Mouse (Mus musculus): ENCODE results near the gene Msi1. TPM values are rescaled to one million over a fixed set of nuclear protein-coding genes. Genes with fewer than 3 reads are reported as not detected.

Gene Msi1
- polyA plus RNA-seq, 1 experiment from 2014 or later = 16.0 TPM

DNA sequence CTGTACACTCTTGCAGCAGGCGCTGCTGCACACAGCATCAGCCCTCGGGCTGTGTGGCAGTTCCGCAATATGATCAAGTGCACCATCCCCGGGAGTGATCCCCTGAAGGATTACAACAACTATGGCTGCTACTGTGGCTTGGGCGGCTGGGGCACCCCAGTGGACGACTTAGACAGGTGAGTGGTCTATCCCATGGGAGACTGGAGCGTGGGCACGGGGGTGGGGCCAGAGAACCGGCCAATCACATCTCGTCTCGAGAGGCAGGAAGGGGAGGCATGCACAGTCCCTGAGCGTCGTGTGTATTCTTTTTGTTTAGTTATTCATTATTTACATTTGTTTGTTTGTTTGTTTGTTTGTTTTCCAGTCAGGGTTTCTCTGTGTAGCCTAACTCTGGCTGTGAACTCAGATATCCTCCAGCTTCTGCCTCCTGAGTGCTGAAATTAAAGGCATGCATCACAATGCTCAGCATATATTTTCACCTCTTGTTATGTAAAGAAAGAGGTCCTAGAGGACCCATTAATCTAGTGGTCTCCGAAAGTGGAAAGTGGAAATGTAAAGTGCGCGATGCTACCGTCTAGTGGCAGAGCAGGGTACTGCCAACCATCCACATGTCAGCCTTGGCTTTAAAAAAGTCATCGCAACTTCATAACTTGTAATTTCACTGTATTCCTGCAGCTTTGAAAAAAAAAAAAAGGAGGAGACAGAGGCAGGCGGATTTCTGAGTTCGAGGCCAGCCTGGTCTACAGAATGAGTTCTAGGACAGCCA lies 41.5 kb downstream of the Msi1 start:
- H3K4me3 ChIP-seq (ENCODE audit: low read depth, low read length) = no peak overlapping the region
- no peak; the same call in 1 of the 2 replicates for ATAC-seq (ENCODE audit: low read depth)
- no peak overlapping the region for H3K27ac ChIP-seq (replicated peaks; ENCODE audit: low read depth, low read length)
- H3K4me2 ChIP-seq (ENCODE audit: low read depth, low read length) = 0 out of 2 replicates have a peak overlapping the region, but pooled peaks have one; percentile 20
- peak; percentile 40 for DNase-seq (ENCODE audit: low spot score)
- peaks cover 5% of the 10 kb centered on the region for H3K4me1 ChIP-seq (ENCODE audit: control insufficient read depth, insufficient read depth, low read length)
- no peaks in the 10 kb centered on the region for H3K9me3 ChIP-seq (ENCODE audit: control insufficient read depth, low read length)
- H3K36me3 ChIP-seq (ENCODE audit: control insufficient read depth, insufficient read depth, low read length) = no peaks in the 10 kb centered on the region
- 33% methylated on average over 20 of the region's 20 CpGs for WGBS
- H3K9ac ChIP-seq (ENCODE audit: low read depth, low read length) = no peak overlapping the region
- no peaks in the 10 kb centered on the region for H3K27me3 ChIP-seq (replicated peaks; ENCODE audit: control insufficient read depth, insufficient read depth, low read length)

DNA sequence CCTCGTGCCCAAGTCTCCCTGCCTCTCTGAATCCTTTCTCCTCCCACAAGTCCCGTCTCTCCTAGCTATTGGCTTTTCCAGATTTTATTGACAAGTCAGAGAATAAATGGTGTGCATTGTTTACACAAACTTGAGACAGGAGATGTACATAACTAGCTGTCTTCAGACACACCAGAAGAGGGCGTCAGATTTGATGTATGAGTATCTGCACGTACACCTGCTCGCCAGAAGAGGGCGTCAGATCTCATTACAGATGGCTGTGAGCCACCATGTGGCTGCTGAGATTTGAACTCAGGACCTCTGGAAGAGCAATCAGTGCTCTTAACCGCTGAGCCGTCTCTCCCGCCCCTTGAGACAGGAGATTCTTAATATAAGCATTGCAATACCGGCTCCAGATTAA lies 43.8 kb downstream of the Msi1 start:
- no peak for ATAC-seq (ENCODE audit: low read depth)
- peaks cover 9% of the 10 kb centered on the region; the same call in 1 of the 2 replicates for H3K36me3 ChIP-seq (ENCODE audit: control insufficient read depth, insufficient read depth, low read length)
- H3K27me3 ChIP-seq (replicated peaks; ENCODE audit: control insufficient read depth, insufficient read depth, low read length) = no peaks in the 10 kb centered on the region
- H3K9ac ChIP-seq (ENCODE audit: low read depth, low read length) = no peak overlapping the region
- no peak overlapping the region for H3K4me2 ChIP-seq (ENCODE audit: low read depth, low read length)
- WGBS = 70% methylated on average over 10 of the region's 10 CpGs
- peaks cover 9% of the 10 kb centered on the region for H3K4me1 ChIP-seq (ENCODE audit: control insufficient read depth, insufficient read depth, low read length)
- DNase-seq (ENCODE audit: low spot score) = no peak
- H3K4me3 ChIP-seq (ENCODE audit: low read depth, low read length) = no peak overlapping the region
- H3K9me3 ChIP-seq (ENCODE audit: control insufficient read depth, low read length) = no peaks in the 10 kb centered on the region
- no peak overlapping the region for H3K27ac ChIP-seq (replicated peaks; ENCODE audit: low read depth, low read length)

DNA sequence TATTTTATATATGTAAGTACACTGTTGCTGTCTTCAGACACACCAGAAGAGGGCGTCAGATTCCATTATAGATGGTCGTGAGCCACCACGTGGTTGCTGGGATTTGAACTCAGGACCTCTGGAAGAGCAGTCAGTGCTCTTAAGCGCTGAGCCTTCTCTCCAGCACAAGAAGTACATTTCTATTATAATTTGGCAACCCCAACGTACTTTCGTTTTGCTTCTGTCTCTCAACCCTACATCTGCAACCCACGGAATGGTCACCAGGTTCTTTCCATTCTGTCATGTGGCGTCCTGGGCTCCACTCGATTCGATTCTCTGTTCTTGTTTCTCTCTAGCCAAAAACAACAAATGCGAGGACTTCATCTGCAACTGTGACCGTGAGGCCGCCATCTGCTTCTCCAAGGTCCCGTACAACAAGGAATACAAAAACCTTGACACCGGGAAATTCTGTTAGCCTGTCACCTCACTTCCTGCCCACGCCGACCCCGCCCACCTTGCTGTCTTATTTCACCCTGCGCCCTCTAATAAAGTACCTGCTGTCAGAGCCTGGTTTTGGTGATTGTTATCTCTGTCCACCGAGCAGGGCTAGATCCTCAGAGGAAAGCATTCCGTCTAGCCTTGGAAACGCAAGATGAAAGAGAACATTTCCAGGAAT lies 44.9 kb downstream of the Msi1 start:
- no peak for DNase-seq (ENCODE audit: low spot score)
- WGBS = 67% methylated on average over 22 of the region's 22 CpGs

DNA sequence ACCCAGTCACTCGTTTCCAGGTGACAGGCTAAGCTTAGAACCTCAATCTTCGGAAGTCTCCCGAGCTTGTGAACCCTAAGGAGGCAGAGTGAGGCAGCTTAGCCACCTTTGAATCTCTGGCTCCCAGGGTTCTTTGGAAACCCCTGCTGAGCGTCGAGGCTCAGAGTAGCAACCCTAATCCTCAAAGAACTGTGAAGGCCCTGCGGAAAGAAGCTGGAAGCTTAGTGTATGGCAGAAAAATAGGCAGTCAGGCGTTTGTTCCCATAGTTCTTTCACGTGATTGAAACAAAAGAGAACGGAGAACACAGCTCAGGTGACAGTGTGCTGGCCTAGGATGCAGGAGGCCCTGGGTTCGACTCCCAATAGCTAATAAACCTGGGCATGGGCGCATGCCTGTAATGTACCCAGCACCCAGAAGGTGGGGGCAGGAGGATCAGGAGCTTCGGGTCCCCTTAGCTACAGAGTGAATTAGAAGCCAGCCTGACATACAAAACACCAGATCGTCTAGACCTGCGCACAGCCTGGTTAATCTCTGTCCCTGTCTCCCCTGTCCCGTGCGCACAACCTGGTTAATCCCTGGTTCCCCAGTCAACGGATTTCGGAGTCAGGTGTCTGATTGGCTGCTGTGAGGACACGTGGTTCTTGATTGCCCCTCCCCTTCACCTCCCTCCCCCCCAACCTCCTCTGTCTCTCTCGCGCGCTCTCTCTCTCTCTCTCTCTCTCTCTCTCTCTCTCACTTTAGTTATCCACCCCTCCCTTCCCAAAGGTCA lies 46.1 kb downstream of the Msi1 start:
- H3K4me2 ChIP-seq (ENCODE audit: low read depth, low read length) = peak overlapping the region; percentile 52
- H3K4me3 ChIP-seq (ENCODE audit: low read depth, low read length) = peak overlapping the region; percentile 39
- H3K9me3 ChIP-seq (ENCODE audit: control insufficient read depth, low read length) = no peaks in the 10 kb centered on the region
- no peak overlapping the region for H3K27ac ChIP-seq (replicated peaks; ENCODE audit: low read depth, low read length)
- H3K9ac ChIP-seq (ENCODE audit: low read depth, low read length) = peak overlapping the region; percentile 54
- peaks cover 9% of the 10 kb centered on the region for H3K4me1 ChIP-seq (ENCODE audit: control insufficient read depth, insufficient read depth, low read length)
- DNase-seq (ENCODE audit: low spot score) (peak; percentile 91), ATAC-seq (ENCODE audit: low read depth) (peak; percentile 88)
- WGBS = 9% methylated on average over 22 of the region's 22 CpGs
- no peaks in the 10 kb centered on the region for H3K27me3 ChIP-seq (replicated peaks; ENCODE audit: control insufficient read depth, insufficient read depth, low read length)
- H3K36me3 ChIP-seq (ENCODE audit: control insufficient read depth, insufficient read depth, low read length) = peaks cover 13% of the 10 kb centered on the region

More for the DNA sequence above, 44.9 kb downstream of the Msi1 start:
- no peak overlapping the region for H3K4me3 ChIP-seq (ENCODE audit: low read depth, low read length)
- no peak overlapping the region for H3K4me2 ChIP-seq (ENCODE audit: low read depth, low read length)
- no peak overlapping the region for H3K27ac ChIP-seq (replicated peaks; ENCODE audit: low read depth, low read length)
- H3K4me1 ChIP-seq (ENCODE audit: control insufficient read depth, insufficient read depth, low read length) = peaks cover 9% of the 10 kb centered on the region
- ATAC-seq (ENCODE audit: low read depth) = no peak
- no peaks in the 10 kb centered on the region for H3K27me3 ChIP-seq (replicated peaks; ENCODE audit: control insufficient read depth, insufficient read depth, low read length)
- H3K9ac ChIP-seq (ENCODE audit: low read depth, low read length) = no peak overlapping the region
- H3K9me3 ChIP-seq (ENCODE audit: control insufficient read depth, low read length) = no peaks in the 10 kb centered on the region
- peaks cover 11% of the 10 kb centered on the region for H3K36me3 ChIP-seq (ENCODE audit: control insufficient read depth, insufficient read depth, low read length)

DNA sequence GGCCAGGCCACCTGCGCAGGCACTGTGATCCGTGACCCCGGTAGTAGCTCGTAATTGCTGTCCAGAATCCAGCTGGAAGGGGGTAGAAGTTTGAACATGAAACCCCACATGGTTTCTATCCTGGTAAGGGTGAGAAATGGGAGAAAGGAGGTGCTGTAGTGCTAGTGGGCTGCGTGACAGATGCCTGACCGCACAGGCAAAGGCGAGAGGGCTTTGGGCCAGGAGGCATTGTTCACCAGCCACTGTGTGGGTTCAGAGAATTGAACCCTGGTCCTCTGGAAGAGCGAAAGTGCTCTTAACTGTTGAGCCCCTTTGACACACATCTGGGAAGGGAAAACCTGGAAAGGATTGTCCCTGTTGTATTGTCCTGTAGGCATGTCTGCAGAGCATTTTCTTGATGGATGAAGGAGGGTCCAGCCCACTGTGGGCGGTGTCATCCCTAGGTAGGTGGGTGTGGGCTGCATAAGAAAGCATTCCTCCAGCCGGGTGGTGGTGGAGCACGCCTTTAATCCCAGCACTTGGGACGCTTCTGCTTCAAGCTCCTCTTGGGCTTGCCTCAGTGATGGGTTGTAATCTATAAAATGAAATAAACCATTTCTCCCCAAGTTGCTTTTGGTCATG lies 46.8 kb downstream of the Msi1 start:
- H3K36me3 ChIP-seq (ENCODE audit: control insufficient read depth, insufficient read depth, low read length) = peaks cover 13% of the 10 kb centered on the region
- H3K4me3 ChIP-seq (ENCODE audit: low read depth, low read length) = peak overlapping the region; percentile 39
- 38% methylated on average over 12 of the region's 12 CpGs for WGBS
- no peak overlapping the region; the same call in 1 of the 2 replicates for H3K27ac ChIP-seq (replicated peaks; ENCODE audit: low read depth, low read length)
- peak overlapping the region; percentile 54 for H3K9ac ChIP-seq (ENCODE audit: low read depth, low read length)
- DNase-seq (ENCODE audit: low spot score) (no peak), ATAC-seq (ENCODE audit: low read depth) (peak; percentile 34; the same call in 1 of the 2 replicates)
- no peaks in the 10 kb centered on the region for H3K27me3 ChIP-seq (replicated peaks; ENCODE audit: control insufficient read depth, insufficient read depth, low read length)
- no peaks in the 10 kb centered on the region for H3K9me3 ChIP-seq (ENCODE audit: control insufficient read depth, low read length)
- H3K4me2 ChIP-seq (ENCODE audit: low read depth, low read length) = peak overlapping the region; percentile 52
- peaks cover 9% of the 10 kb centered on the region for H3K4me1 ChIP-seq (ENCODE audit: control insufficient read depth, insufficient read depth, low read length)

DNA sequence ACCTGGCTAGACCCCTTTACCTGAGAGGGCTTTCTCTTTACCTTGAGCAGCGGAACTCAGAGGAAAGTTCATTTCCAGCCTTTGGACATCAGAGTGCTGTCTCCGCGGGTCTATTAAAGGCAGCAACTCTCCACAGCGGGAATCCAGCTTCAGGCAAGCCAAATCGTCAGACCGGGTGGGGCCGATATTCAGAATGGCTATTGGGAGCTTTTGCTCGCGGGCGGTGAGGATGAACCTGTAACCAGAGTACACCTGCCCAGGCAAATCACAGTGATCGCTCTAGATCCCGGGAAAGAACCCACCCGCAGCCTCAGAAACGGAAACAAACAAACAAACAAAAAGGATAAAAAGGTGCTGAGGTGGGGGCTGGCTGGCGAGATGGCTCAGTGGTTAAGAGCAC lies 50.2 kb downstream of the Msi1 start:
- peaks cover 3% of the 10 kb centered on the region; the same call in 1 of the 2 replicates for H3K27me3 ChIP-seq (replicated peaks; ENCODE audit: control insufficient read depth, insufficient read depth, low read length)
- DNase-seq (ENCODE audit: low spot score) = no peak
- 45% methylated on average over 15 of the region's 15 CpGs for WGBS

DNA sequence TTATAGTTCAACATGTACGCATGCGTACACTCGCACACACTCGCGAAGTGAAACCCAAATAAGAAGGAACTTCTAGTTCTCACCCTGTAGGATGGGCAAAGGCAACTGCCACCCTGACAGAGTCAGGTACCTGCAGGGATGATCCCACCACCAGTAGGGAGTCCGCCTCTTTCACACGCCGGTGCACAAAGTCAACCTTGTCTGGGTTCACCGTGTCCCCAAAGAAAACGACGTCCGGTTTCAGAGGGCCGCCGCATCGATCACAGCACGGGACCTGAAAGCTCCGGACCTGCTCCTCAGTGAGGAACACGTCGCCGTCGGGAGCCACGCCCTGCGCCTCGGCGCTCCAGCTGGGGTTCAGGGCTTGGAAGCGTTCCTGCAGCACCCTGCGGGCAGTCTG lies 50.7 kb downstream of the Msi1 start:
- Histone ChIP-seq H3K4me3 (ENCODE audit: low read depth, low read length) (peak overlapping the region; percentile 25), H3K4me2 (ENCODE audit: low read depth, low read length) (peak overlapping the region; percentile 49), H3K27me3 (replicated peaks; ENCODE audit: control insufficient read depth, insufficient read depth, low read length) (peaks cover 3% of the 10 kb centered on the region; the same call in 1 of the 2 replicates), H3K9me3 (ENCODE audit: control insufficient read depth, low read length) (no peaks in the 10 kb centered on the region), H3K36me3 (ENCODE audit: control insufficient read depth, insufficient read depth, low read length) (peaks cover 13% of the 10 kb centered on the region), H3K4me1 (ENCODE audit: control insufficient read depth, insufficient read depth, low read length) (peaks cover 19% of the 10 kb centered on the region), H3K27ac (replicated peaks; ENCODE audit: low read depth, low read length) (no peak overlapping the region), H3K9ac (ENCODE audit: low read depth, low read length) (peak overlapping the region; percentile 42; the same call in 1 of the 2 replicates)
- 20% methylated on average over 27 of the region's 27 CpGs for WGBS
- DNase-seq (ENCODE audit: low spot score) (no peak), ATAC-seq (ENCODE audit: low read depth) (no peak)

More for the DNA sequence above, 50.2 kb downstream of the Msi1 start:
- peaks cover 13% of the 10 kb centered on the region for H3K36me3 ChIP-seq (ENCODE audit: control insufficient read depth, insufficient read depth, low read length)
- no peak for ATAC-seq (ENCODE audit: low read depth)
- no peak overlapping the region for H3K9ac ChIP-seq (ENCODE audit: low read depth, low read length)
- no peak overlapping the region for H3K27ac ChIP-seq (replicated peaks; ENCODE audit: low read depth, low read length)
- no peak overlapping the region for H3K4me3 ChIP-seq (ENCODE audit: low read depth, low read length)
- H3K4me2 ChIP-seq (ENCODE audit: low read depth, low read length) = no peak overlapping the region
- peaks cover 15% of the 10 kb centered on the region for H3K4me1 ChIP-seq (ENCODE audit: control insufficient read depth, insufficient read depth, low read length)
- no peaks in the 10 kb centered on the region for H3K9me3 ChIP-seq (ENCODE audit: control insufficient read depth, low read length)
